Mouse (Mus musculus) frontal cortex, postnatal 10 days (tissue): Measurements from ENCODE around the gene Rnf121.

Experiments used
- DNase-seq, 2 experiments: peaks; one replicate each; pipeline ENCODE4 v3.0.0; 2022; ENCODE audit warnings: low spot score in 2 of 2, mixed read lengths in 1 of 2

The Rnf121 gene

GRCm38 (mm10) chr7:102065046-102065891 lies at the start of gene Rnf121, which contains the start of the genes Xndc1 and Xntrpc:
Gene Rnf121, minus strand, starts transcription at chr7:102065469.
Gene Xndc1, plus strand, starts transcription at chr7:102065511.
Gene Xntrpc, plus strand, starts transcription at chr7:102065713.
- DNase-seq, result peak; percentile 87 to 92

GRCm38 (mm10) chr7:102113151-102113729 lies 48.0 kb upstream of the Rnf121 start:
- DNase-seq, result no peak

GRCm38 (mm10) chr7:102109746-102110145 lies 44.5 kb upstream of the Rnf121 start:
- DNase-seq, result no peak

GRCm38 (mm10) chr7:102109171-102109570 lies 43.9 kb upstream of the Rnf121 start, which contains the start of gene Art5:
Gene Art5, minus strand, starts transcription at chr7:102109489.
- no peak for DNase-seq

- no peak for DNase-seq
These were observed 42.9 kb upstream of the Rnf121 start for GRCm38 (mm10) chr7:102108206-102108605.

- DNase-seq, result no peak
These were observed 41.5 kb upstream of the Rnf121 start for GRCm38 (mm10) chr7:102106700-102107141.

- DNase-seq, result no peak
These were observed 38.9 kb upstream of the Rnf121 start for GRCm38 (mm10) chr7:102104126-102104525.

- DNase-seq, result no peak
These were observed 38.3 kb upstream of the Rnf121 start for GRCm38 (mm10) chr7:102103555-102103954.

- DNase-seq, result no peak
These were observed 37.4 kb upstream of the Rnf121 start for GRCm38 (mm10) chr7:102102696-102103095.

GRCm38 (mm10) chr7:102102241-102102640 lies 37.0 kb upstream of the Rnf121 start:
- no peak for DNase-seq

GRCm38 (mm10) chr7:102101487-102101886 lies 36.2 kb upstream of the Rnf121 start, which contains the start of gene Art1:
Gene Art1, plus strand, starts transcription at chr7:102101743.
- DNase-seq, result no peak

GRCm38 (mm10) chr7:102100868-102101267 lies 35.6 kb upstream of the Rnf121 start:
- no peak for DNase-seq

GRCm38 (mm10) chr7:102099760-102100661 lies 34.7 kb upstream of the Rnf121 start:
- no peak for DNase-seq

GRCm38 (mm10) chr7:102087336-102087735 lies 22.1 kb upstream of the Rnf121 start:
- no peak for DNase-seq

- no peak for DNase-seq
These were observed 18.9 kb upstream of the Rnf121 start for GRCm38 (mm10) chr7:102084041-102084696.

GRCm38 (mm10) chr7:102082816-102083215 lies 17.5 kb upstream of the Rnf121 start, which contains the start of gene Trpc2:
Gene Trpc2, plus strand, starts transcription at chr7:102083116.
- no peak for DNase-seq

- DNase-seq, result no peak
These were observed 16.5 kb upstream of the Rnf121 start for GRCm38 (mm10) chr7:102081784-102082183.

- no peak for DNase-seq
These were observed 15.0 kb upstream of the Rnf121 start for GRCm38 (mm10) chr7:102080311-102080710.

- no peak for DNase-seq
These were observed 13.2 kb upstream of the Rnf121 start for GRCm38 (mm10) chr7:102078517-102078916.

GRCm38 (mm10) chr7:102076714-102077296 lies 11.5 kb upstream of the Rnf121 start:
- no peak for DNase-seq

- no peak for DNase-seq
These were observed 1.1 kb upstream of the Rnf121 start for GRCm38 (mm10) chr7:102066363-102066762.
